Mouse (Mus musculus) splenic B cell, adult 2 months (primary cell): ENCODE data around the gene Ddx5.

Experiments
- DNase-seq: peaks from one replicate; pipeline ENCODE4 v3.0.0-alpha.2; 2011; ENCODE audit warnings: low read depth, low spot score
- H3K27me3 ChIP-seq: 2 replicates; pipeline ENCODE4 v1.6.1; 2012; ENCODE audit warnings: mild to moderate bottlenecking, low read length, moderate library complexity, mixed read lengths; ENCODE audit not compliant: control insufficient read depth, poor library complexity, insufficient read depth, severe bottlenecking
- H3K36me3 ChIP-seq: 2 replicates; pipeline ENCODE4 v1.6.1; 2012; ENCODE audit warnings: mild to moderate bottlenecking, low read length, moderate library complexity, mixed read lengths; ENCODE audit not compliant: control insufficient read depth, poor library complexity, insufficient read depth, severe bottlenecking

Ddx5 gene

GRCm38 (mm10) chr11:106736614-106737013, 52.4 kb downstream of the Ddx5 start:
- DNase-seq, result no peak
- Histone ChIP-seq H3K36me3 (peaks cover 12% of the 10 kb centered on the region), H3K27me3 (no peaks in the 10 kb centered on the region)

- no peaks in the 10 kb centered on the region for H3K27me3 ChIP-seq
Observed at GRCm38 (mm10) chr11:106730714-106731113, 58.3 kb downstream of the Ddx5 start.

More at GRCm38 (mm10) chr11:106730714-106731113, 58.3 kb downstream of the Ddx5 start:
- peaks cover 13% of the 10 kb centered on the region for H3K36me3 ChIP-seq
- DNase-seq, result no peak
